Mouse (Mus musculus) gastrocnemius, postnatal 25 days (tissue): ENCODE measurements at regions not wholly inside any gene's neighbourhood (a gene's known extent, or its start where the extent isn't known, plus 50 kb on each side); places are given as distances from the start of the nearest gene placed in this dataset.
"Not testable (repeated sequence)": the region's sequence is repeated elsewhere in the genome, so short reads cannot be mapped to it uniquely, and the experiment has no call there.

Experiments
- DNase-seq: peaks from one replicate; pipeline ENCODE4 v3.0.0; 2022

GRCm38 (mm10) chr3:18522562-18522961 lies 574.4 kb downstream of the Cypt12 start:
- DNase-seq: no peak

- no peak for DNase-seq
These were observed 575.8 kb downstream of the Cypt12 start for GRCm38 (mm10) chr3:18524011-18524410.

- DNase-seq: no peak
These were observed 609.0 kb downstream of the Cypt12 start for GRCm38 (mm10) chr3:18557201-18557600.

GRCm38 (mm10) chr3:18560282-18560785 lies 612.1 kb downstream of the Cypt12 start:
- no peak for DNase-seq

GRCm38 (mm10) chr3:18580911-18581626 lies 632.9 kb downstream of the Cypt12 start:
- not testable (repeated sequence) for DNase-seq

GRCm38 (mm10) chr3:18620608-18621007 lies 672.4 kb downstream of the Cypt12 start:
- no peak for DNase-seq

GRCm38 (mm10) chr3:18623831-18624304 lies 675.7 kb downstream of the Cypt12 start:
- DNase-seq: peak; percentile 19

- DNase-seq: peak; percentile 8
These were observed 676.4 kb downstream of the Cypt12 start for GRCm38 (mm10) chr3:18624381-18625145.

- DNase-seq: no peak
These were observed 677.5 kb downstream of the Cypt12 start for GRCm38 (mm10) chr3:18625395-18626328.

GRCm38 (mm10) chr3:18626375-18626774 lies 678.2 kb downstream of the Cypt12 start:
- DNase-seq: no peak

GRCm38 (mm10) chr3:18626820-18627219 lies 678.6 kb downstream of the Cypt12 start:
- no peak for DNase-seq

- no peak for DNase-seq
These were observed 681.0 kb downstream of the Cypt12 start for GRCm38 (mm10) chr3:18629233-18629632.

GRCm38 (mm10) chr3:18631601-18632000 lies 683.4 kb downstream of the Cypt12 start:
- no peak for DNase-seq

GRCm38 (mm10) chr3:18634855-18635254 lies 686.6 kb downstream of the Cypt12 start:
- DNase-seq: no peak

- no peak for DNase-seq
These were observed 689.3 kb downstream of the Cypt12 start for GRCm38 (mm10) chr3:18637553-18637952.

- no peak for DNase-seq
These were observed 692.1 kb downstream of the Cypt12 start for GRCm38 (mm10) chr3:18640286-18640685.

- DNase-seq: no peak
These were observed 693.5 kb downstream of the Cypt12 start for GRCm38 (mm10) chr3:18641688-18642087.

- DNase-seq: no peak
These were observed 695.3 kb downstream of the Cypt12 start for GRCm38 (mm10) chr3:18643408-18644035.

- no peak for DNase-seq
These were observed 697.3 kb downstream of the Cypt12 start for GRCm38 (mm10) chr3:18645481-18645880.

GRCm38 (mm10) chr3:18645927-18646326 lies 697.7 kb downstream of the Cypt12 start:
- no peak for DNase-seq

- DNase-seq: no peak
These were observed 705.3 kb downstream of the Cypt12 start for GRCm38 (mm10) chr3:18653557-18653956.

GRCm38 (mm10) chr3:18665738-18666137 lies 717.5 kb downstream of the Cypt12 start:
- DNase-seq: no peak
